Mouse (Mus musculus): ENCODE measurements around the gene Chaf1b. TPM values are rescaled to one million over a fixed set of nuclear protein-coding genes. Genes with fewer than 3 reads are reported as not detected.

The Chaf1b gene
- polyA plus RNA-seq, 1 experiment from 2014 or later: 81.4 TPM

GRCm38 (mm10) chr16:93917712-93918678 lies 34.3 kb downstream of the Chaf1b start:
- Histone ChIP-seq H3K36me3 (ENCODE audit: control insufficient read depth, insufficient read depth, low read length) (no peaks in the 10 kb centered on the region), H3K4me3 (ENCODE audit: low read depth, low read length) (no peak overlapping the region), H3K9me3 (ENCODE audit: control insufficient read depth, low read length) (no peaks in the 10 kb centered on the region), H3K9ac (ENCODE audit: low read length) (no peak overlapping the region), H3K27ac (ENCODE audit: low read depth) (peak overlapping the region; percentile 78), H3K27me3 (replicated peaks; ENCODE audit: control insufficient read depth, insufficient read depth, low read length) (no peaks in the 10 kb centered on the region), H3K4me2 (ENCODE audit: low read length) (peak overlapping the region; percentile 33; the same call in 1 of the 2 replicates), H3K4me1 (replicated peaks; ENCODE audit: control insufficient read depth, insufficient read depth, low read length) (0 out of 2 replicates have a peak, but pooled peaks cover 3% of the 10 kb centered on the region)
- WGBS: 28% methylated on average over 22 of the region's 22 CpGs
- ATAC-seq (replicated peaks; ENCODE audit: low FRiP score, low TSS enrichment, low read depth) (peak; percentile 80), DNase-seq (ENCODE audit: low spot score) (peak; percentile 97)

GRCm38 (mm10) chr16:93918679-93919060 lies 35.0 kb downstream of the Chaf1b start:
- Histone ChIP-seq H3K9me3 (ENCODE audit: control insufficient read depth, low read length) (no peaks in the 10 kb centered on the region), H3K36me3 (ENCODE audit: control insufficient read depth, insufficient read depth, low read length) (no peaks in the 10 kb centered on the region), H3K27ac (ENCODE audit: low read depth) (no peak overlapping the region), H3K4me3 (ENCODE audit: low read depth, low read length) (no peak overlapping the region), H3K4me1 (replicated peaks; ENCODE audit: control insufficient read depth, insufficient read depth, low read length) (0 out of 2 replicates have a peak, but pooled peaks cover 3% of the 10 kb centered on the region), H3K27me3 (replicated peaks; ENCODE audit: control insufficient read depth, insufficient read depth, low read length) (no peaks in the 10 kb centered on the region), H3K4me2 (ENCODE audit: low read length) (peak overlapping the region; percentile 33; the same call in 1 of the 2 replicates), H3K9ac (ENCODE audit: low read length) (no peak overlapping the region)
- no peak for ATAC-seq (replicated peaks; ENCODE audit: low FRiP score, low TSS enrichment, low read depth)
- WGBS: 61% methylated on average over 8 of the region's 8 CpGs
- peak; percentile 62 for DNase-seq (ENCODE audit: low spot score)

DNA sequence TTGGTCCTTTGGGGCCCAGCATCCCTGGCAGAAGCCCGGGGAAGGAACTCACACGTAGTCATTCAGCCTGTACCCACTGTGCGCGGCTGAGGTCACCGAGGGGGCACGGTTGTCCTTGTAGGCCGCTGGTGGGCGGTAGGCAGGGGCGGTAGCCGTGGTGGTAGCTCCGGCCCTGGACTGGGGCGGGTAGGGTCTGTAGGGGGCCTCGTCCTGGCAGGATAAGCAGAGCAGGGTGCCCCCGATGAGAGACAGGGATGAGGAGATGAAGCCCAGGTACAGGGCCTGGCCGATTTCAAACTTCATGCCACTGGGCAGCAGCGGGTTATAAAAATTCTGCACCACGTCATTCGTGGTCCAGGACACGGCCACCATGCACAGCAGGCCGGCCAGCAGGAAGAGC lies 35.5 kb downstream of the Chaf1b start:
- Histone ChIP-seq H3K4me2 (ENCODE audit: low read length) (no peak overlapping the region), H3K4me1 (replicated peaks; ENCODE audit: control insufficient read depth, insufficient read depth, low read length) (0 out of 2 replicates have a peak, but pooled peaks cover 3% of the 10 kb centered on the region), H3K27ac (ENCODE audit: low read depth) (no peak overlapping the region), H3K27me3 (replicated peaks; ENCODE audit: control insufficient read depth, insufficient read depth, low read length) (no peaks in the 10 kb centered on the region), H3K9ac (ENCODE audit: low read length) (no peak overlapping the region), H3K9me3 (ENCODE audit: control insufficient read depth, low read length) (no peaks in the 10 kb centered on the region), H3K4me3 (ENCODE audit: low read depth, low read length) (no peak overlapping the region), H3K36me3 (ENCODE audit: control insufficient read depth, insufficient read depth, low read length) (no peaks in the 10 kb centered on the region)
- ATAC-seq (replicated peaks; ENCODE audit: low FRiP score, low TSS enrichment, low read depth): no peak
- DNase-seq (ENCODE audit: low spot score): no peak
- 72% methylated on average over 20 of the region's 20 CpGs for WGBS

DNA sequence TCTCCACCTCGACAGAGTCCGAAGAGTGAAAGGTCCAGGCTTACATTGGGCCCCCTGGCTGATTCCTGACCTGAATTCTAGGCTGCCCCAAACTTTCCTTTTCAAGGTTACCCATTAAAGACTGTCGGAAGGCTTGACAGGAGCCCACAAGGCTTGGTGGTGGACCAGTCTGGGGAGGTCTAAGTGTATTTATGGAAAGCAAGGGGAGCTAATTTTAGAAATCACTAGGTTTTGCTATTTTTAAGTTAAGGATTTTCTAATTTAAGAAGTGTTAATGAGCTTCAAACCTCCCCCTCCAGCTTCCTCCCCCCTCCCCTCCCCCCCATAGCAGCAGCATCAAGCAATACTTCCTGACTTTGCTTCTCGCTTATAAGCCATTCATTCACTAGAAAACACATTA lies 37.0 kb downstream of the Chaf1b start:
- no peaks in the 10 kb centered on the region for H3K27me3 ChIP-seq (replicated peaks; ENCODE audit: control insufficient read depth, insufficient read depth, low read length)
- H3K27ac ChIP-seq (ENCODE audit: low read depth): no peak overlapping the region
- DNase-seq (ENCODE audit: low spot score) (no peak), ATAC-seq (replicated peaks; ENCODE audit: low FRiP score, low TSS enrichment, low read depth) (no peak)
- H3K36me3 ChIP-seq (ENCODE audit: control insufficient read depth, insufficient read depth, low read length): no peaks in the 10 kb centered on the region
- no peak overlapping the region for H3K4me2 ChIP-seq (ENCODE audit: low read length)
- no peak overlapping the region for H3K4me3 ChIP-seq (ENCODE audit: low read depth, low read length)
- H3K4me1 ChIP-seq (replicated peaks; ENCODE audit: control insufficient read depth, insufficient read depth, low read length): 0 out of 2 replicates have a peak, but pooled peaks cover 3% of the 10 kb centered on the region
- H3K9me3 ChIP-seq (ENCODE audit: control insufficient read depth, low read length): no peaks in the 10 kb centered on the region
- 78% methylated on average over 4 of the region's 4 CpGs for WGBS
- H3K9ac ChIP-seq (ENCODE audit: low read length): no peak overlapping the region

DNA sequence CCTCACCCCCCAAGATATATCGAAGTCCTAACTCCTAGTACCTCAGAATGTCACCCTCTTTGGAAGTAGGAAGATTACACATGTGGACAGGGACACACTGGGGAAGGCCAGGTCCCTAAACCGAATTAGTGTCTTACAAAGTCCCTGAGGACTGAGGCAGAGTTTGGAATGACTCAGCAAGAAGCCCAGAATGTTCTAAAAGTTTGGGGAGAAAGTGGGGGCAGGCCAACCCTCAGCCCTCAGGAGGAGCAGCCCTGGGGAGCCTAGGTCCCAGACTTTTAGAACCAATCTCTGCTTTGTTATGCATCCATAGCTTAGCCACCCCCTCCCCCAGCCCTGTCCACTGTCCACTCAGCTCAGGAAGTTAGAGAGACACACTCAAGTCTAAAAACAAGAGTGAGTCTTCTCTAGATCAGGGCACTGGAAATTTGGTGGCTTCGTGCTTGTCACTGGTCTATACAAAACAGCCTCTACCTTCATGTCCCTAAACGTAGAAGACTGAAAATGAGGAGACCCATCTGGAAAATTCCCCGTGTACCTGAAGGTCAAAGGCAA lies 39.2 kb downstream of the Chaf1b start:
- no peak overlapping the region for H3K4me2 ChIP-seq (ENCODE audit: low read length)
- no peak overlapping the region for H3K27ac ChIP-seq (ENCODE audit: low read depth)
- H3K9me3 ChIP-seq (ENCODE audit: control insufficient read depth, low read length): no peaks in the 10 kb centered on the region
- H3K36me3 ChIP-seq (ENCODE audit: control insufficient read depth, insufficient read depth, low read length): no peaks in the 10 kb centered on the region
- no peak overlapping the region for H3K9ac ChIP-seq (ENCODE audit: low read length)
- ATAC-seq (replicated peaks; ENCODE audit: low FRiP score, low TSS enrichment, low read depth) (no peak), DNase-seq (ENCODE audit: low spot score) (no peak)
- 0 out of 2 replicates have a peak, but pooled peaks cover under 1% of the 10 kb centered on the region for H3K4me1 ChIP-seq (replicated peaks; ENCODE audit: control insufficient read depth, insufficient read depth, low read length)
- no peaks in the 10 kb centered on the region for H3K27me3 ChIP-seq (replicated peaks; ENCODE audit: control insufficient read depth, insufficient read depth, low read length)
- H3K4me3 ChIP-seq (ENCODE audit: low read depth, low read length): no peak overlapping the region
- 73% methylated on average over 5 of the region's 5 CpGs for WGBS

DNA sequence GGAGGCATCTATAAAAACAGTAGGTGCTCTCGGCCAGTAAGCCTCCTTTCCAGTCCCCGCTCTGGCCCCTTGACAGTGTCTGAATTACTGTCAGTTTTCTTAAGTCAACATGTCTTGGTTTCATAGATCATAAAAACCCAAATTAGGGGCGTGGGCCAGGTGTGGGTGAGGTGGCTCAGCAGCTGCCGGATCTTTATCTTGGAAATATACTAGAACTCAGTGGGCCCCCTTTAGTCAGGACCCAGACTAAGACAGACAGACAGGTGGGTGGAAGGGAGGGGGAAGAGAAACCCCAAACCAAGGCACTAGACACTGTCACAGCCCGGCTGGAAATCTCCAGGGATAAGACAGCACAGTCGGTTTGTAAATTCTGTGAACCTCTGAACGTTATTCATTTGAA lies 40.1 kb downstream of the Chaf1b start:
- H3K9me3 ChIP-seq (ENCODE audit: control insufficient read depth, low read length): no peaks in the 10 kb centered on the region
- ATAC-seq (replicated peaks; ENCODE audit: low FRiP score, low TSS enrichment, low read depth): 0 out of 2 replicates have a peak, but pooled peaks have one; percentile 36
- H3K4me1 ChIP-seq (replicated peaks; ENCODE audit: control insufficient read depth, insufficient read depth, low read length): no peaks in the 10 kb centered on the region
- no peak overlapping the region for H3K27ac ChIP-seq (ENCODE audit: low read depth)
- no peak overlapping the region for H3K4me2 ChIP-seq (ENCODE audit: low read length)
- no peak overlapping the region for H3K4me3 ChIP-seq (ENCODE audit: low read depth, low read length)
- no peaks in the 10 kb centered on the region for H3K36me3 ChIP-seq (ENCODE audit: control insufficient read depth, insufficient read depth, low read length)
- no peak overlapping the region for H3K9ac ChIP-seq (ENCODE audit: low read length)
- H3K27me3 ChIP-seq (replicated peaks; ENCODE audit: control insufficient read depth, insufficient read depth, low read length): no peaks in the 10 kb centered on the region
- DNase-seq (ENCODE audit: low spot score): no peak
- WGBS: 53% methylated on average over 7 of the region's 7 CpGs

- Histone ChIP-seq H3K4me1 (replicated peaks; ENCODE audit: control insufficient read depth, insufficient read depth, low read length) (no peaks in the 10 kb centered on the region), H3K9ac (ENCODE audit: low read length) (no peak overlapping the region), H3K27me3 (replicated peaks; ENCODE audit: control insufficient read depth, insufficient read depth, low read length) (no peaks in the 10 kb centered on the region), H3K36me3 (ENCODE audit: control insufficient read depth, insufficient read depth, low read length) (no peaks in the 10 kb centered on the region), H3K9me3 (ENCODE audit: control insufficient read depth, low read length) (no peaks in the 10 kb centered on the region), H3K4me2 (ENCODE audit: low read length) (no peak overlapping the region), H3K27ac (ENCODE audit: low read depth) (no peak overlapping the region), H3K4me3 (ENCODE audit: low read depth, low read length) (no peak overlapping the region)
- ATAC-seq (replicated peaks; ENCODE audit: low FRiP score, low TSS enrichment, low read depth) (no peak), DNase-seq (ENCODE audit: low spot score) (no peak)
- WGBS: 81% methylated on average over 8 of the region's 8 CpGs
These were observed 42.1 kb downstream of the Chaf1b start for GRCm38 (mm10) chr16:93925684-93926247.

DNA sequence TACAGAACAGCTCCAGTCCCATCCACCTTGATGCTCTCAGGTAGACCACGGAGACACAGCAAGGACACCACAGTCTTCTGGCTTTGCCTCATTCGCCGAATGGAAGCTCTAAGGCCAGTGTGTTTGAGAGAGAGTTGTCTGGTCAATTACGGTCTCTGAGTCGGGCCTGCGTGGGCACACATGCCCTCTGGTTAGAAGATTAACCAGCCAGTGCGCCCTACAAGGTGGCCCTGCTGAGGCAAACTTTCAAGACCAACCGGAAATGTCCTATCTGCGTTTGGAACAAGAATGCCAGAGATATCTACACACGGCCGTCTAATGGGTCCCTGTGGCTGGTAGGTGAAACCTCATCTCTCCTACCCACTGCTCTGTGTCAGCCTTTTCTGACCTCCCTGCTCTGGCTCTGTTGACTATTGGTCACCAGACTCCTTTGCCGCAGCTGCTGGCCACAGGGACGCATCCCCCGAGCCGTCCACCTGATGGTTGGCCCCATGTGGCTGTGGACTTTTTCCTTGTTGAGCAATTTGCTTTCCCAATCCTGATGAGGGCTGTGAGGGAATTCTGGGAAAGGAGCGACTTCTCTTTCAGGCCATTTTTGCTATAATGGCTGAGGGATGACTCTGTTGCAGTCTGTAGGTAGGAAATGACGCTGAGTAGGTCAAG lies 45.8 kb downstream of the Chaf1b start:
- no peak overlapping the region for H3K9ac ChIP-seq (ENCODE audit: low read length)
- WGBS: 85% methylated on average over 17 of the region's 17 CpGs
- 0 out of 2 replicates have a peak, but pooled peaks cover 5% of the 10 kb centered on the region for H3K27me3 ChIP-seq (replicated peaks; ENCODE audit: control insufficient read depth, insufficient read depth, low read length)
- ATAC-seq (replicated peaks; ENCODE audit: low FRiP score, low TSS enrichment, low read depth) (no peak), DNase-seq (ENCODE audit: low spot score) (no peak)
- no peak overlapping the region for H3K4me3 ChIP-seq (ENCODE audit: low read depth, low read length)
- no peak overlapping the region for H3K27ac ChIP-seq (ENCODE audit: low read depth)
- no peaks in the 10 kb centered on the region for H3K9me3 ChIP-seq (ENCODE audit: control insufficient read depth, low read length)
- no peak overlapping the region for H3K4me2 ChIP-seq (ENCODE audit: low read length)
- no peaks in the 10 kb centered on the region for H3K36me3 ChIP-seq (ENCODE audit: control insufficient read depth, insufficient read depth, low read length)
- no peaks in the 10 kb centered on the region for H3K4me1 ChIP-seq (replicated peaks; ENCODE audit: control insufficient read depth, insufficient read depth, low read length)

Data from intestine, embryonic 14.5 days (tissue).